Mouse (Mus musculus) megakaryocyte, adult 5-6 weeks (primary cell): Measurements from ENCODE around the gene Sh3gl1. TPM values are rescaled to one million over a fixed set of nuclear protein-coding genes. Genes with fewer than 3 reads are reported as not detected.
"Not testable (repeated sequence)": the region's sequence is repeated elsewhere in the genome, so short reads cannot be mapped to it uniquely, and the experiment has no call there.

Experiments
- ATAC-seq: 2 replicates; pipeline ENCODE4 v1.8.0; 2016; ENCODE audit warnings: mild to moderate bottlenecking, inconsistent platforms; ENCODE audit not compliant: poor library complexity, severe bottlenecking
- total RNA-seq, 2 experiments: library from RNA; stranded (forward) in 1 of 2; stranded (reverse) in 1 of 2; fragments of 153-499, 151-499 nt in 1 of 2; fragments of 221-1000, 200-1000 nt in 1 of 2; gene quantifications; 2 replicates each; pipeline versions ENCODE4 v1.2.3 to v1.2.4; 2015 to 2017

The Sh3gl1 gene
- 21.7 and 22.3 TPM in 2 replicates for total RNA-seq (2015)
- total RNA-seq (2017), result 28.4 and 35.0 TPM in 2 replicates

DNA sequence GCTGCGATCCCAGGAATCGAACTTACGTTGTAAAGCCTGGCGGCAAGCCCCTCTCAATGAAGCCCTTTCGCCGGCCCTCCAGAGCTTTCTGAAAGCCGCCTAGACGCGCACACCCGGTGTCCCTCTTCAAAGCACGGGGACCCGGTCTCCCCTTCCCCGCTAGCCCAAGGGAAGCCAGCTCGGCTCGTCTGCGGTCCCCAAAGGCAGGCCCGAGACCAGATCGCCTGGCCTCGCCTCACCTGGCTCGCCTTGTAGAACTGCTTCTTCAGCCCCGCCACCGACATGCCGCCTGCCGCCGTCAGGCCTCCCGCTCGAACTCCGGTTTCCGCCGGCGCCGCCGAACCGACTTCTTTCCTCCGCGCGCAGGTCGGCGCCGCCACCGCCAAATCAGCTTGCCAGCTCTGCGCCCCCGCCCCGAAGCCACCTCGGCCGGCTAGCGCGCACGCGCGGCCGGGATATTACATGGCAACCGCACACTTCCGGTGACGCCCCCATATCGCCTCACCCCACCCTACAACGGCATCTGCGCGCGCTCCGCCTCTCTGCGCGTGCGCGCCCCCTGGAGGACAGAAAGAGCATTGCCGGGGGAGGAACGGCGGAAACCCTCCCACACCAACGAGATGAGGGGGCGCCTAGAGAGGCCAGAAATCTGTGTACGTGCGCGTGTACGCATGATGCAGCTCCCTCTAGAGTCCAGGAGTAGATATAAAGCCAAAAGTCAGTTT lies at the start of gene Sh3gl1:
Gene Sh3gl1, minus strand, starts transcription at position 460 of the 725 bp plus-strand sequence.
- peak; percentile 89 for ATAC-seq

DNA sequence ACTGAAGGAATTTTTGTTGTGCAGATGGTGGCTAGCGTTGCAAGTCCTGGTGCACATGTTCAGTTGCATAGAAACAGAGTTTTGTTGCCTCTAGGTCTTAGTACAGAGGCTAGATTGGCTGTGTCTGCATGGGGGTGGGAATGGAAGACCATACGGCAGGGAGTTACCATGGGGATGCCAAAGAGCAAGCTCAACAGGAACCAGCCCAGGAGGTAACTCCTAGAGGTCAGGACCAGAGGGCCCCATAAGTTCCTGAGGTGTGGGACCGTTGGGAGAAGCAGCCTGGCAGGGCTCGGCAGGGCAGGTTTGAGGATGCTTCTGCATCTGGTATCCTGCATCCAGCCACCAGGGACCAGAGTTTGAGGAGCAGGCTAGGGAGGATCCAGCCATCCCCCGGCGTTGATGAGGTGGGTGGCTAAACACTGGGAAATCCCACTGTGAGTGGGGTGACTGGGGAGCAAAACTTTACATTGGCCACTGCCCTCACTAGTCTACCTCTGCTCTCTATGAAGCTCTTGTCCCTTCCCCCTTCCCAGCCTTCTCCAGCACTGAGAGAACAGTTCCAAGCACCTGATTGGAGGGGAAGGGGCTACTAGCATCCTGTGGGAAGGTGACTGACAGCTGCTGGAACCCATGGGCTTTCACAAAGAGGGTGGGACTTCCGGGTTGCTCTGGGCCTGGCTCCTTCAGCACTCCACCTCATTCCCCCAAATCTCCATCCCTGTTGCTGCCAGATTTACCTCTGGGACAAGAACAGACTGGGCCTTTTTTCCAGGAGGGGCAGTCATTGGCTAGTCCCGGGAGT lies 44.5 kb upstream of the Sh3gl1 start:
- ATAC-seq, result no peak

DNA sequence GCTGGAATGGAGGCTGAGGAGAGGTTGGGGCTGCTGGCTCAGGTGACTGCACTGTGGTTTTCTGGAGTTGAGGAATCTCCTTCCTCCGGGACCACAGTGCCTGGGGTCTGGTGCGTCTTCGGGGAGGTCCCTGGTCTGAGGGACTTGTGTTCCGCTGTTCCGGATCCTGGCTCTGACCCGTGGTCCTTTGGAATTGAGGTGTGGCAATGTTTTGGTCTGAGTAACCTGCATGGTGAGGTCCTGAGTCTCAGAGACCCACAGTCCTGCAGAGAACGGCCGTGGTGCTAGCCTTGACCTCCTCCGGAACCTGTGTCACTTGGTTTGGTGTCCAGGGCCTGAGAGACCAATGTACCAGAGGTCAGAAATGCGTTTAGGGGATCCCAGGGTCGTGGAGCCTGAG lies 43.5 kb upstream of the Sh3gl1 start:
- no peak for ATAC-seq

DNA sequence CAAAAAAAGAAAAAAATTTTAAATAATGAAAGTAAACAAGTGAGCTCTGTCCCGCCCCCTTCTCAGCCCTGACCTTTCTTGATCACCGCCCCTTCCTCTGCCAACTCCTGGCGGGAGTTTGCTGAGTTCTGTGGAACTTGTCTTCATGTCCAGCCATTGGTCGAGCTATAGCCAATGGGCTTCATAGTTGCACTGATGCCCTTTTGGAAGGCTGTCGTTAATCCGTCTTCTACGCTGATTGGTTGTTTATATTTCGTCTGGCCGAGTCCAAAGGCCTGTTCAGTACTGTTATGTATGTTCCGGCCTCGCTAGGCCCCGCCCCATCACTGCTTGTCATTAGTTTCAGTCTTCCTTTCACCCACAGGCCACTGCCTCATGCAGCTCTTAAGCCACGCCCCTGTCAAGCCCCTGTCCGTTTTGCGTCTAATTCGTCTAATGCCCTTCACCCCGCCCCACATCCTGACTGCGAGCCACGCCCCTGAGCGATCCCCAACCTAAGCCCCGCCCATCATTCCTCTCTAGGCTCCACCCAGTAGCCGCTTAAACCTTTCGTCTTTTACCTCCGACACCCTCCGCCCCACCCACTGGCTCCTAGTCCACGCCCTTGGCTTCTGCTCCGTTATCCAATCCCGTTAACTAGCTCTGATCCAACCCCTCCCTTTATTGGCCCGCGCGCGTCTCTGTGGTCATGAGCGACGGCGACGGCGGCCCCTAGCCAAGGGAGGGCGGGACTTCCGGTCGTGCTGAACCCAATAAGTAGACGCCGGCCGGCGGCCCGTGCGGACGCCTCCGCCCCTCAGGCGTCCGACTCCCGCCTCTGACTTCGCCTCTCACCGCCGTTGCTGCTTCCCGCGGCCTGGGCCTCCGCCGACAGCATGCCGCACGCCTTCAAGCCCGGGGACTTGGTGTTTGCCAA lies 42.7 kb upstream of the Sh3gl1 start, which contains the start of gene Hdgfl2:
Gene Hdgfl2, plus strand, starts transcription at position 755 of the 916 bp plus-strand sequence.
- ATAC-seq, result peak; percentile 71

DNA sequence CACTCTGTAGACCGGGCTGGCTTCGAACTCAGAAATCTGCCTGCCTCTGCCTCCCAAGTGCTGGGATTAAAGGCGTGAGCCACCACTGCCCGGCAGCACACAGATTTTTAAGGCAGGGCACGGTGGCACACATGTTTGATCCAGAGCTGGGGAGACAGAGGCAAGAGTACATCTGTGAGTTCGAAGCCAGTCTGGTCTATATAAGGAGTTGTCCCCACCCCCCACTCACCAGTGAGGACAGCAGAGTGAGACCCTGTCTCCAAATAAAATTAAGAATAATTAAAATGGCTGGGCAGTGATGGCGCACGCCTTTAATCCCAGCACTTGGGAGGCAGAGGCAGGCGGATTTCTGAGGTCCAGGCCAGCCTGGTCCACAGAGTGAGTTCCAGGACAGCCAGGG lies 41.9 kb upstream of the Sh3gl1 start:
- not testable (repeated sequence) for ATAC-seq

DNA sequence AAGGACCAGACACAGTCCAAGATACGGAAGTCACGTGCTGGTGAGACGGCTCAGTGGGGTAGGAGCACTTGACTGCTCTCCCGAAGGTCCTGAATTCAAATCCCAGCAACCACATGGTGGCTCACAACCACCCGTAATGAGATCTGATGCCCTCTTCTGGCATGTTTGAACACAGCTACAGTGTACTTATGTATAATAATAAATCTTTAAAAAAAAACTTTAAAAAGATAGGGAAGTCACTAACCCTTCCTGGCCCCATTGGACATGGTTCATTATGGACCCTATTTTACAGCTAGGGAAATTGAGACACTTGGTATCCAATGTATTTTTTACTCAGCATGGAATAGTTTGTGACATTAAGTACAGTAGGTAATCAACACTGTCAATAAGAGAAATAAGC lies 41.1 kb upstream of the Sh3gl1 start:
- ATAC-seq, result no peak

DNA sequence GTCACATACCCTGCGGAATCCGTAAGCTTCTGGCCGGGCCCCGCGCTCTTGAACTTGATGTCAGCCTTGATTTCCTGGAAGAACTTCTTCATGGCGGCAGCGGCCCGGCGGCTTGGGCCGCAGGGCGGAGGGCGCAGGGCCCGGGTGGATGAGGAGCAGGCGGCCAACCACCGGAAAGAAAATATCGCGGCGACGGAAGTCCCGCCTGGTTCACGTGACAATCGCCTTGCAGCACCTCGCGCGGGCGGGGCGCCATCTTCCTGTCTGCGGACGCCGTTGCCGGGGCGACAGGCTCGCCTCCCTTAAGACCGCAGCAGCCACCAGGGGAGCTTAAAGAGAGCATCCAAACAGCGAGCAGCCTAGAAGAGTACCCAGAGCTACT lies 38.4 kb upstream of the Sh3gl1 start, which contains the start of gene Ubxn6:
Gene Ubxn6, minus strand, starts transcription at position 202 of the 382 bp plus-strand sequence.
- peak; percentile 52 for ATAC-seq

DNA sequence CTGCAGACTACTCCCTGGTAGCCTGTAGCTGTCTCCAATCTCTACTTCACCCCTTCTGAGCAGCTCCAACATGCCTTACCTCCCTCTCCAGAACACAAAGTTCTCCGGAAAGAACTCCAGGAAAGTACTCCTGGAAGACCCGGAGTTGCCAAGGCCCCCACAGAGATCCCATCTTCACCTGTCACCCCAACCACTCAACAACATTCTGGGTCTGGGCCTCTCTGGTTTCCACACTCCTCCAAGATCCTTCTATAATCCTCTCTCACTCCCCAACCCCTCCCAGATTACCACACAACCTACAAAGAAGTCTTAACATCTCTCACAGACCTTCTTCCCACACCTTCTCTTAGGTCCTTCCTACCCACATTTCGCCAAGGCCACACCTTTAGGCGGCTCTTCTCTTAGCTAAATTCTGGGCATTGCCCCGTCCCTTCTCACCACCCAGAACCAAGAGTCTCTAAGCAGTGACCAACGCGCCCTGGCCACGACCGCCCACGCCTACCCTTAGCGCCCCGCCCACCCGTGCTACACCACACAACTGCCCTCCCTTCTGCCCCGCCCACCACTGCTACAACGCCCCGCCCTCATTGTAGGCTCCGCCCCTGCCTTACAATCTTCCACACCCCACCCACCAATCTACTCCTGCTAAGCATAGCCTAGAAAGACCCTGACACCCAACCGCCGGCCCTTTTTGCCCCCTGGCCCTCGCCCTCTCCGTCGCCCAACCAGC lies 37.8 kb upstream of the Sh3gl1 start:
- ATAC-seq, result peak; percentile 36

DNA sequence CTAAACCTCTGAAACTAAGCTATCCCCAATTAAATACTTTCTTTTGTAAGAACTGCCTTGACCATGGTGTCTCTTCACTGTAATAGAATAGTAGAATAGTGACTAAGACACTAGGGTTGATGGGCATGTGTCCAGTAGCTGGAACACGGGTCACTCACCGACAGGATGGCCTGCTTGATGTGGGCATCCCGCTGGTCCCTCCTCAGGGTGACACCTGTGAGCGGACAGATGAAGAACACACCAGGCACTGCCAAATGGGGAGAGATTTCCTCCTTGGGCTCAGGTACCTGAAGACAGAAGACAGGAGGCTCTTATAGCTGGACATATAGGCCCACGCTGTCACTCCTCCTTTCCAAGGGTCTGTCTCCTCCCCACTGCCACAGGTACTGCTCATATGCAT lies 35.8 kb upstream of the Sh3gl1 start:
- no peak for ATAC-seq

DNA sequence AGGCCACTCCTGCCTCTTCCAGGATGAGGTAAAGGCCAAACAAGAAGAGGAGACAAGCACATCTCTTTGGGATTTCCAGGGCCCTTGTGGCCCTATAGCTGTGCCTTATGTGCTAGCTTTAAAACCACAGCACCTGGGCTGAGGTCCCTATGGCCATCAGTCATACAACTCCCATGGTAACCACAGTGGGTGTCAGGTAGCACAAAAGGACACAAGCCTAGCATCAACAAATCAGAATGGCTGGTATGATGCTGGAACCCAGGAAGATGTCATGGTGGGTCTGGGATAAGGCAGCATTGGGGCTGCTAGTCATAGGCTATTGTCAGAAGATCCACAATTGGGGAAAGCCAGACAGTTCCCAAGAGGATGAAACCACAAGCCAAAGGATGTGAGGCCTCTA lies 34.7 kb upstream of the Sh3gl1 start:
- ATAC-seq, result no peak

DNA sequence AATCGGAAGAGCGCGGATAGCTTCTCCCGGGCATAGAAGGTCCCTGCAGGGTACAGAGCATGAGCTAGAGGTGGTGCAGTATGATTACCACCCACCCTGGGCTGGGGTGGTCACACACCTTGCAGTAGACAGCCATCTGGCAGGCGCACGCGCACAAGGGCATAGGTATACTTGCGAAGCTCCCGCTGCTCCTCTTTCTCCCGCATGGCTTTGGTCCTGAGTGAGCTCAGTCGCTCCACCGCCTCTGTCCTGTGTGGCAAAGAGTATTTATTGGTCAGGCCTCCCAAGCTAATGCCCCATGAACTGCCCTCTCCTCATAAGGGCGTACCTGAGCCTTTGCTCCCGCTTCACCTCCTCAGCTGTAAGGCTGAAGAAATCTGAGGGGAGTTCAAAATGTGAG lies 32.6 kb upstream of the Sh3gl1 start:
- no peak for ATAC-seq

DNA sequence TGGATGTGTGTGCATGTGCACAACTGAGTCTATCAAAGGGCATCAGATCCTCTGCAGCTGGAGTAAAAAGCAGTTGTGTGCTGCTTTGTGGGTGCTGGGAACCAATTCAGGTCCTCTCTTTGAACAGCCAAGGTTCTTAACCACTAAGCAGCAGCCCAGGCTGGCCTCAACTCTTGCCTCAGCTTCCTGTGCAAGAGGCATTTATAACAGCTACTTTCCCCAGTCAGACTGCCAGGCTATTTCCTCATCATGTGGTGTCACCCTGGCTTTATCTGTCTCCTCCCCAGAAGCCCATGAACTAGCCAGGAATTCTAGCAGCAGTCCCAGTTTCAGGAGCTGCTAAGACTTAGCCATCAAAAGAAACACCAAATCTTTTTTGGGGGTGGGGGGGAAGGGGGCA lies 30.0 kb upstream of the Sh3gl1 start:
- ATAC-seq, result peak; percentile 45; the same call in 1 of the 2 replicates

DNA sequence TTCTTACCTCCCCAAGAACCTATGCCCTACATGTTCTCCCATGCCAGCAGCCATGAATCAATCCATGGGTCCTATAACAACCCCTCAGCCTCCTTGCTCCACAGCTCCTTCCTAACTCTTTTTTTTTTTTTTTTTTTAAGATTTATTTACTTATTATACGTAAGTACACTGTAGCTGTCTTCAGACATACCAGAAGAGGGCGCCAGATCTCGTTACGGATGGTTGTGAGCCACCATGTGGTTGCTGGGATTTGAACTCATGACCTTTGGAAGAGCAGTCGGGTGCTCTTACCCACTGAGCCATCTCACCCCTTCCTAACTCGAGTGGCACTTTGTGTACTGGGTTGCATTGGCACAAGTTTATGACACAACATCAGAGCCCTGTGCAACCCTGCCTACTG lies 29.3 kb upstream of the Sh3gl1 start:
- not testable (repeated sequence) for ATAC-seq

DNA sequence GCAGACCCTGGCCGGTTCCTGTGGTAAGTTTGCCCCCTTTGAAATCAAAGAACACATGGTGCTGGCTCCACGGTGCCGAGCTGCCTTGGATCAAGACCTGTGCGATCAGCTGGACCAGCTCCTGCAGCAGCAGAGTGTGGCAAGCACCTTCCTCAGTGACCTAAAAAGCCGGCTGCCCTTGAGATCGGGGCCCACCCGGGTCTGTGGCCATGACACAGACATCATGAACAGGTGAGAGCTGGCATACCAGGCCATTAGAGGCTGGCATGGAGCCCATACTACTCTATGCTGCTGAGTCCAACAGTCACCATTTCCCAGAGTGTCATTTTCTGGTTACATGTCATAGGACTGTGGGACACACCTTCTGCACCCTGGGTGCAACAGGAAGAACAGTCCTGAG lies 25.6 kb upstream of the Sh3gl1 start:
- ATAC-seq, result no peak

DNA sequence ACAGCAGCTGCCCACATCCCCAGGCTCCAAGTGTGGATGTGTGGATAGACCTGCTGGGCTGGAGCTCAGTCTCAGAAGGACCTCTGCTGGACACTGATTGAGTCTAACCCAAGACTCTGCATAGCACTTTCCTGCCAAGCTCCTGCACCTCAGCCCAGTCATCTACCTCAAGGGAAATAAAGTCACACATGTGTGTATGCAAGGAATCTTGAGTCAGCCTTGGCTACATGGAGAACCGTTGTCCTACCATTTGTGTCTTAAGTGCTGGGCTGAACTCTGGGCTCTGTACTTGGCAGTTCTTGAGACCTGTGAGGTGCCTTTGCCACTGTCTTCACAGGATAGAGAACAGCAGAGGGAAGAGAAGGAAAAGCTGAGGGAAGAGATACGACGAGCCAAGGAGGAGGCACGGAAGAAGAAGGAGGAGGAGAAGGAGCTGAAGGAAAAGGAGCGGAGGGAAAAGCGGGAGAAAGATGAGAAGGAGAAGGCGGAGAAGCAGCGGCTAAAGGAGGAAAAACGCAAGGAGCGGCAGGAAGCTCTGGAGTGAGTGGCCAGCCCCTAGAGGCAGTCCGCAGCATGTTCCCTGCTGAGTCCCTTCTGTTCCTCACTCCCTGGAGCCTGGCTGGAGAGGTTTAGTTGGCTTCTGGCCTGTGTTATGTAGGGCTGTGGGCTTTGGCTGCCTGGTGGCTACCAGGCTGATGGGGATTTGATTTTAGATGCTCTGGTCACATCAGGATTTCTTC lies 21.1 kb upstream of the Sh3gl1 start:
- ATAC-seq, result no peak

DNA sequence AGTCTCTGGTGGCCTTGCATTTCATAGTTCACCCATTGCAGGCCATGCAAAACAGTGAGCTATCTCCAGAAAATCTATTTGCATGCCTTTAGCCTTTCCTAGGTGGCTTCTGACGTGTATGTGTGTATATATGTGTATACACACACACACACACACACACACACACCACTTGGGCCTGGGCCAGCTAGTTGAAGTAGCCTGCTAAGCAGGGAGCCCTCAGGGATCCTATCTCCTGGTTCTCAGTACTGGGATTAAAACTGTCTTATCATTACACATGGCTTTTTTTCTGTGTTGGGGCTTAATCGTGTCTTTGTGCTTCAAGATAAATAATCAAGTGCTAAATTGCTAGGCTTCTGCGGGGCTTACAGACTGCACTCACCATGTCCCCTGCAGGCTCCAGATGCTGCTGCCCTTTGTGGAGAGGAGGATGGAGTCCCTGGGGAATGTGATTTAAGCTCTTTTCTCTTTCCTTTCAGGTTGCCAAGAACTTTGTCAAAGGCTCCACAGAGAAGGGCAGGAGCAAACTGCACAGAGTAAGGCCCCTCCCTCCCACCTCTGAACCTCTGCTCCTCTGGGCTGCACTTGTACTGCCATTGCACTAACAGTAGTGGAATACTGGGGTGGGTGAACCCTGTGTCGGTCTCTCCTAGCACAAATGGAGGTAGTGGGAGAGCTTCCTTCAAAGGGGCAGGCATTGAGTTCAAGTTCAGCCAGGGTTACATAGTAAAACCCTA lies 19.7 kb upstream of the Sh3gl1 start:
- ATAC-seq, result no peak

DNA sequence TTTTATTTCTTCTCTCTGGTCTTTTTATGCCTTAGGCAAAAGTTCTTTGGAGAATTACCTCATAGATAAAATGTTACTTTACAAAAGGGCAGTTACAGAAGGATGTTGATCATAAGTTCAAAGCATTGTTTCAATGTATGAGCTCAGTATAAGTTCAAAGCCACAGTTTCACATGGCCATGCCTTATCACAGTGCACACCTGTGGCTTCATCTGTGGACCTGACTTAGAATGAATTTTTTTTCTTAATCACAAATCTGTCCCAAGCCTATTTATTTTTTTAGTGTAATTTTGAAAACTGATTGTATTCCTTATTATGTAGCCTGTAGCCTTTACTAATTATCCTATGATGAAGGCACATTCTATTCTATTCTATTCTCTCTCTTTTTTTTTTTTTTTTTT lies 18.5 kb upstream of the Sh3gl1 start:
- no peak for ATAC-seq

DNA sequence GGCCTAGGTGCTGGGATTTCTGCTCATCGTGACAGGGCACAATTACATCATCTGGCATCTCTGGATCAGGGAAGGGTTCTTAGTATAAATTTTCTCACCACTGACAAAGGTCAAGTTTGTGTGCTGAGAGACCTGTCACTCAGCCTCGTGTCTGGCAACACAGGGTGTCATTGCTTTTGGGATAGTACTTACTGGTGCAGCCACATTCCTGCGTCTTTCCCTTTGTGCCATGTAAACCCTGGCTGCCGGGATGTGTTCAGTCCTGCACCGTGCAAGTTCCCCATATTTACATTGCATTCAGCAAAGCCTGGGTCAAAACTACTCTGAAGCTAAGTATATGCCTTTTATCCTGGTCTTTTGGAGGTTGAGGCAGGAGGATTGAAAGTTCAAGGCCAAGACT lies 14.9 kb upstream of the Sh3gl1 start:
- ATAC-seq, result no peak

DNA sequence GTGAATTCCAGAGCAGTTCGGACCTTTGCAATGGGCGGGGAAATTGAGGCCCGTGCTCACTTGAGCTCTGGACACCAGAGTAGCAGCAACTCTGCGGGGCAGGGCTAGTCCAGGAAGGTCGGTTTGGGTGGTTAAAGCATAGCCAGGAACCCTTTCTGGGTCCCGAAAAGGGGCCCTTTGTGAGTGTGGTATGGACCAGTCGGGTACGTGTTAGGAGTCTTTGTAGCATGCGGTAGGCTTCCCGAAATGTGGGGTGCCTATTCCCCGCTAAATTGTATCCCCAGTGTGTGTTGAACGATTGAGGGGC lies 4.4 kb upstream of the Sh3gl1 start:
- no peak for ATAC-seq
